Mouse (Mus musculus): ENCODE measurements around the gene Nr0b2. TPM values are rescaled to one million over a fixed set of nuclear protein-coding genes. Genes with fewer than 3 reads are reported as not detected.

Nr0b2 gene
- polyA plus RNA-seq, 1 experiment from 2014 or later: 0.13 TPM

DNA sequence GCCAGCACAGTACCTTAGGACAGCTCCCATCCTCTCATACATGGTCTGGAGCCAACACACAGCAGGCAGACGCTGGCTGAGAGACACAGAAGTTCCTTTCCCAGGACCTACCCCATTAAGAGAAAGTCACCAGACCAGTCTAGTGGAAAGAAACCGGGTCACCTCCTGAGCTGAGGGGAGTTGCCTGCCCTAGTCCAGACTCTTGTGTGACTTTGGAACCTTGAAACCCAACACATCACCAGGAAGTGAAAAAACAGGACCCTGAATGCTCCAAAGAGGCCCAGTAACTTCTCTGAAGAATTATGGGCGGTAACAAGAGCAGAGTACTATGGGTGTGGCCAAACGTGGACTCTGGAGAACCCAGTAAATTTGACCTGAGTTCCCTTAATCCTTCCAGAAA, 45.4 kb downstream of the Nr0b2 start:
- Histone ChIP-seq H3K4me2 (no peak overlapping the region), H3K27me3 (replicated peaks) (peaks cover 56% of the 10 kb centered on the region), H3K27ac (replicated peaks) (no peak overlapping the region), H3K9me3 (replicated peaks) (no peaks in the 10 kb centered on the region), H3K9ac (replicated peaks) (no peak overlapping the region), H3K36me3 (peaks cover 4% of the 10 kb centered on the region), H3K4me1 (peaks cover 19% of the 10 kb centered on the region), H3K4me3 (replicated peaks) (no peak overlapping the region)
- no peak for ATAC-seq (ENCODE audit: low FRiP score)
- 43% methylated on average over 4 of the region's 4 CpGs for WGBS

DNA sequence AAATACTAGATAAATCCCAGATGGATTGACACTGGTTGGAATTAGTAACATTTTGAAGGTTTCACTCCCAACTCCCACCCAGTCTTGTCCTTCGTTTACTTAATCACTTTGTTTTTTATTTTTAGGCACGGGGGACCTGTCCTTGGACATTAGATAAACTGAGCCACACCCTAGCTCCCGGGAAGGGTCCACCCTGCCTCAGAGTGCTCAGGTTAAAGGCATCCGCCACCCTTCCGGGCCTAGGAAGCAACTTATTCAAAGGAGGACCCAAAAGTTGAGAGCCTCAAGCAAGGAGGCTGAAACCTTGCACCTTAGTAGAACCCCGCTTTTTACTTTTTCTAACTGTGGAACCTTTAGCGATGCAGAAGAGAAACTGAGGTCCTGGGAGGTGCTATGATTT, 45.9 kb downstream of the Nr0b2 start:
- H3K27ac ChIP-seq (replicated peaks): no peak overlapping the region
- H3K4me1 ChIP-seq: peaks cover 19% of the 10 kb centered on the region
- peaks cover 9% of the 10 kb centered on the region for H3K36me3 ChIP-seq
- peak overlapping the region; percentile 71 for H3K4me2 ChIP-seq
- no peak for ATAC-seq (ENCODE audit: low FRiP score)
- no peaks in the 10 kb centered on the region for H3K9me3 ChIP-seq (replicated peaks)
- WGBS: 25% methylated on average over 7 of the region's 7 CpGs
- H3K4me3 ChIP-seq (replicated peaks): peak overlapping the region; percentile 43
- H3K27me3 ChIP-seq (replicated peaks): peaks cover 59% of the 10 kb centered on the region
- H3K9ac ChIP-seq (replicated peaks): peak overlapping the region; percentile 42; the same call in 1 of the 2 replicates

DNA sequence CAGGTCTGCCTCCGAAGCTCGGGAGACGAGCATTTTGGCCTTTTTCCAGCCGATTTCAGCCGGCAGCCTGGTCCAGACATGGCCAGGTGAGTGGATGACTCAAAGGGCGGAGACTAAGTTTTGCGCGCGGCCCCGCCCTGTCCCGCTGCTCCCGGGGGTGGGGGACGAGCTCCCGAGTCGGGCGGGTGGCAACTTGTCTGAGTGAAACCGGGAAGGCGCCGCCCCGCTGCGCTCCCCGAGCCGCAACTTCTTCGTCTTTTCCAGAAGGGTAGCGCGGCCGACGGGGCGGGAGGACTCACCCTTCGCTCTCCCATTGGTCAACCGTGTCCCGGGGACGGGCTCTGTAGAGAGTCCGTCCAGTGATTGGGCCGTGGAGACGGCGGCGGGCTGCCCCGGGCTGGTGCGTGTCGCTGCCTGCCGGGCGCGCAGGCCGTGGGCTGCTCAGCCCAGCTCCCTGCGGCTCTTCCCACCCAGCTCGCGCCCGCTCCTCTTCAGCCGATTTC, 46.4 kb downstream of the Nr0b2 start:
- Histone ChIP-seq H3K9me3 (replicated peaks) (no peaks in the 10 kb centered on the region), H3K36me3 (peaks cover 11% of the 10 kb centered on the region), H3K4me2 (peak overlapping the region; percentile 71), H3K27ac (replicated peaks) (no peak overlapping the region), H3K27me3 (replicated peaks) (peaks cover 59% of the 10 kb centered on the region), H3K4me3 (replicated peaks) (peak overlapping the region; percentile 43), H3K4me1 (peaks cover 19% of the 10 kb centered on the region), H3K9ac (replicated peaks) (peak overlapping the region; percentile 42; the same call in 1 of the 2 replicates)
- ATAC-seq (ENCODE audit: low FRiP score): peak; percentile 76
- 0% methylated on average over 49 of the region's 50 CpGs for WGBS

DNA sequence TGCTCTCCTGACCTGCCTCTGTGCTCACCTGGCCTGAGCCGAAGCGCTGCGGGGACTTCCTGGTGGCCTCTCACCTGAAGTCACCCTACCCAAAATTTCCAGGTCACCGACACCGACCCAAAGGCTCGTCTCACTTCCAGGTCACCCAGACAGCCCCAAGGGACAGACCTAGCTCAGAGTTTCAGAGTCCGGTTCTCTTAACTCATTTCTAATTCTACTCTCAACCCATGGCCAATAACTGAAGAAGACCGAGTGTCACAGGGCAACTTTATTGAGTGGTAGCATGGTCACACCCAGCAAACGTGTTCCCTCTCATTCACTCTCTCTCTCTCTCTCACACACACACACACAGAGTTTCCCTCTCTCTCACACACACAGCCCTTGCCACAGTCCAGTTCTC, 47.1 kb downstream of the Nr0b2 start:
- Histone ChIP-seq H3K27ac (replicated peaks) (no peak overlapping the region), H3K27me3 (replicated peaks) (peaks cover 59% of the 10 kb centered on the region), H3K4me2 (peak overlapping the region; percentile 71), H3K4me1 (peaks cover 19% of the 10 kb centered on the region), H3K9me3 (replicated peaks) (no peaks in the 10 kb centered on the region), H3K9ac (replicated peaks) (no peak overlapping the region), H3K36me3 (peaks cover 13% of the 10 kb centered on the region), H3K4me3 (replicated peaks) (peak overlapping the region; percentile 43)
- WGBS: 15% methylated on average over 9 of the region's 9 CpGs
- ATAC-seq (ENCODE audit: low FRiP score): no peak

DNA sequence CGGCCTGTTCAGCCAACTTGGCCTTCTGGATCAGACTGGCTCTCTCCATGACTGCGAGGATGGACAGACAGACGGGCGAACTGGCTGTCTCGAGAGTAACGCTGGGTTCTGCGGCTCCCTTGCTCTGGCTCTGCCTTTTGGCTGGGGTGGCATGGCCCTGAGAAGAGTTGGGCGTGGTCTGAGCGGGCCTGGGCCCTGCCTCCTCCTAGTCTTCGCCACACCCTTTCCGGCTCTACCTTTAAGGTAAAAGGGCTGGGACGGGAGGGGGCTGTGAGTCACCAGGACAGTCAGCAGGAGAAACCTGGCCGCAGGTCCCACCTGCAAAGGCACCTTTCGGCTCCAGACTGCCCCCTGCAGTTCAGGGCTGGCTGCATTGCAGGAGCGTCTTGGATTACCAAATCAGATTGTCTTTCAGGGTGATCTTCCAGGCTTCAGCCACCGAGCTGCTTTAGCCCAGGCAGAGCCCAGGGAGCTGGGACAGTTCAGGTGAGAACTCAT, 48.6 kb downstream of the Nr0b2 start, which contains the start of gene Sfn:
TSS of gene Sfn (minus strand) at position 448 of the 498 bp plus-strand sequence.
- Histone ChIP-seq H3K4me1 (peaks cover 19% of the 10 kb centered on the region), H3K4me2 (peak within 1 kb of the TSS; percentile 26), H3K36me3 (peaks cover 27% of the 10 kb centered on the region), H3K27me3 (replicated peaks) (peaks cover 59% of the 10 kb centered on the region), H3K9me3 (replicated peaks) (no peaks in the 10 kb centered on the region), H3K9ac (replicated peaks) (no peak within 1 kb of the TSS), H3K4me3 (replicated peaks) (peak within 1 kb of the TSS; percentile 14), H3K27ac (replicated peaks) (no peak within 1 kb of the TSS)
- under 1% methylated on average over 16 of the region's 16 CpGs for WGBS
- no peak for ATAC-seq (ENCODE audit: low FRiP score)

DNA sequence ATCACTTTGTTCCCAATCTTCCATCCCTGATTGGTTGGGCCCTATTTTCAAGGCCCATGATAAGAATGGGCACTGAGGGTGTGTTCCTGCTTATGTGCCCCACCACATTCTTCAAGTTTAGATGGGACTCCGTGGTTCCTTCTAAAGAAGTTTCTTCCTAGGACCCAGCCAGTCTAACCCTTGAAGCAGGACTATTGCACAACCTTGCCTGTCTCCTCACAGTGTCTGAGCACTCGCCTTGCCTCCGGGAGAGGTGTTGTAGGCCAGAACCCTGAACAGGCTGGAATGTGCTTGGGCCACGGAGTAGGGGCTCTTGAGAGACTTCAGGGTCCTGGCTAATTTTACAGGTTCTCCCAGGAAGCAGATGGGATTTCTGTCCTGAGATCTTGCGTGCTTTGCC, 49.9 kb downstream of the Nr0b2 start:
- H3K36me3 ChIP-seq: peaks cover 39% of the 10 kb centered on the region
- H3K4me1 ChIP-seq: peaks cover 19% of the 10 kb centered on the region
- no peak overlapping the region for H3K27ac ChIP-seq (replicated peaks)
- no peak overlapping the region for H3K9ac ChIP-seq (replicated peaks)
- no peak overlapping the region for H3K4me2 ChIP-seq
- no peak for ATAC-seq (ENCODE audit: low FRiP score)
- WGBS: 92% methylated on average over 5 of the region's 5 CpGs
- H3K9me3 ChIP-seq (replicated peaks): no peaks in the 10 kb centered on the region
- H3K27me3 ChIP-seq (replicated peaks): peaks cover 50% of the 10 kb centered on the region
- no peak overlapping the region for H3K4me3 ChIP-seq (replicated peaks)

DNA sequence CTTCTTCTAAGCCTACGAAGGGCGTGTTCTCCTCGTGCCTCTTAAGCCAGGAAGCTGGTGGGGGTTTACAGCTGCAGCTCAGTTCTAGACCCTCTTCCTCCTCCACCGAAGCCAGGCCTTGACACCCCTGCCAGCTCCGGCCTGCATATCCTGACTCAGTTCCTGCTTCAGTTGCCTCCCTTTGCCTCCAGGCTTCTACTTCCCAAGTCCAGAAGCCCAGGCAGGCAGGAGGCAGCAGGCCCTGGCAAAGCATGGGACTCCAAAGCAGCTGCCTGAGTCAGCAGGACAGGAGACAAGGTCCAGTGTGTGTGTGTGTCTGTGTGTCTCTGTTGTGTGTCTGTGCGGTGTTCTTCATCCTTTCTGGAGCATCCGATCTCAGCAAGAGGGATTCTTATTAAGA, 51.0 kb downstream of the Nr0b2 start:
- Histone ChIP-seq H3K4me3 (replicated peaks) (no peak overlapping the region), H3K4me2 (no peak overlapping the region), H3K9ac (replicated peaks) (no peak overlapping the region), H3K4me1 (peaks cover 18% of the 10 kb centered on the region), H3K9me3 (replicated peaks) (no peaks in the 10 kb centered on the region), H3K27me3 (replicated peaks) (peaks cover 39% of the 10 kb centered on the region), H3K27ac (replicated peaks) (no peak overlapping the region), H3K36me3 (peaks cover 46% of the 10 kb centered on the region)
- 92% methylated on average over 7 of the region's 7 CpGs for WGBS
- no peak for ATAC-seq (ENCODE audit: low FRiP score)

DNA sequence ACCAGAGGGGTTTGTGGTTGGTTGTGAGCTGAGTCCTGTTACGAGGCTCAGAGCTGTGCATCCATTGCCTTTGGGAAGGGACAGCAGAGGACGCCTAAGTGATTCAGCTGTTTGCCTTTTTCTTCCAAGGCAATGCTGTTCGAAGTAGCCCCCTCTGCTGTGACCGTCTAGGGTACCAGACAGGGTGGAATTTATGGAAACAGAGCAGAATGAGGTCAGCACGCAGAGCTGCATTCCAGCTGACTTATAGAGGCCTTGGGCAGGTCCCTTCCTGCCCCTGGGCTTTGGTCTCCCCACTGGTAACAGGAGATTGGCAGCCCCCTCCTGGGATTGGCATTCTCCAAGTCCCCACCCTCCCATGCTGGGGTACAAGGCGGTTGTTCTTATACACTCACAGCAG, 51.7 kb downstream of the Nr0b2 start:
- H3K36me3 ChIP-seq: peaks cover 46% of the 10 kb centered on the region
- ATAC-seq (ENCODE audit: low FRiP score): no peak
- H3K4me1 ChIP-seq: peaks cover 11% of the 10 kb centered on the region
- no peak overlapping the region for H3K4me3 ChIP-seq (replicated peaks)
- WGBS: 56% methylated on average over 6 of the region's 6 CpGs
- no peak overlapping the region for H3K9ac ChIP-seq (replicated peaks)
- H3K27ac ChIP-seq (replicated peaks): no peak overlapping the region
- H3K27me3 ChIP-seq (replicated peaks): peaks cover 32% of the 10 kb centered on the region
- no peak overlapping the region for H3K4me2 ChIP-seq
- H3K9me3 ChIP-seq (replicated peaks): no peaks in the 10 kb centered on the region

DNA sequence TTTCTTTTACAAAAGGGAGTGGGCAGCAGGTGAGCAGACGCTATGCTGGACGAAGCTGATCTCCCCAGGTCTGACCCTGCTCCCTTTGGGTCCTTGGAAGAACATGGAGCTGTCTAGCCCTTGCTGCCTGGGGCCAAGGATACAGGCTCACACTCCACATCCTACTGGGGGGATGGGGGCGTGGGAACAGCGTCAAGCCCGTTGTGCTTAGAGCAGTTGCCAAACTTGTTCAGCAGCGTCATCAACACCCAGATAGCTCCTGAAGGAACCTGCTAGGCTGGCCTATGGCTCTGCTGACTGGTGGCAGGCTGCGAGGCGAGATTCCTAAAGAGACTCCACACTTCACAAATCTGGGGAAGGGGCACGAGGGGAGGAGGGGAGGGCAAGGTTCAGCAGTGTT, 52.2 kb downstream of the Nr0b2 start:
- Histone ChIP-seq H3K4me1 (peaks cover 6% of the 10 kb centered on the region), H3K9me3 (replicated peaks) (no peaks in the 10 kb centered on the region), H3K27me3 (replicated peaks) (peaks cover 28% of the 10 kb centered on the region), H3K4me3 (replicated peaks) (no peak overlapping the region), H3K9ac (replicated peaks) (no peak overlapping the region), H3K27ac (replicated peaks) (no peak overlapping the region), H3K36me3 (peaks cover 47% of the 10 kb centered on the region), H3K4me2 (no peak overlapping the region)
- 62% methylated on average over 9 of the region's 9 CpGs for WGBS
- no peak for ATAC-seq (ENCODE audit: low FRiP score)

Small RNA genes lying within 50 kb of the gene (microRNA-seq; reads per million reads assigned to microRNA genes)
- not detected for gene Gm23158

Other genes starting within 250 kb of the Nr0b2 start
- 19.3 and 19.6 TPM in 2 replicates for gene Wdtc1, start 199.9 kb upstream of the Nr0b2 start, polyA plus RNA-seq (2015; fragmentation: Nextera tagmentation; extraction: Ambion mirVana)
- 8.4 and 9.9 TPM in 2 replicates for gene Slc9a1, start 183.7 kb upstream of the Nr0b2 start, polyA plus RNA-seq (2015; fragmentation: Nextera tagmentation; extraction: Ambion mirVana)
- 0.26 and 0.57 TPM in 2 replicates for gene Tent5b, start 73.2 kb upstream of the Nr0b2 start, polyA plus RNA-seq (2015; fragmentation: Nextera tagmentation; extraction: Ambion mirVana)
- gene Trnp1, start 54.8 kb upstream of the Nr0b2 start, polyA plus RNA-seq (2015; fragmentation: Nextera tagmentation; extraction: Ambion mirVana): 10.6 and 14.3 TPM in 2 replicates
- gene Kdf1, start 34.4 kb upstream of the Nr0b2 start, polyA plus RNA-seq (2015; fragmentation: Nextera tagmentation; extraction: Ambion mirVana): 0.27 and 7.0 TPM in 2 replicates
- gene Nudc, start 7.4 kb upstream of the Nr0b2 start, polyA plus RNA-seq (2015; fragmentation: Nextera tagmentation; extraction: Ambion mirVana): 269 and 290 TPM in 2 replicates
- gene Gpatch3, start 21.4 kb downstream of the Nr0b2 start, polyA plus RNA-seq (2015; fragmentation: Nextera tagmentation; extraction: Ambion mirVana): 5.8 TPM in 2 replicates
- 17.0 and 17.2 TPM in 2 replicates for gene Gpn2, start 31.0 kb downstream of the Nr0b2 start, polyA plus RNA-seq (2015; fragmentation: Nextera tagmentation; extraction: Ambion mirVana)
- gene Sfn, start 48.8 kb downstream of the Nr0b2 start, polyA plus RNA-seq (2015; fragmentation: Nextera tagmentation; extraction: Ambion mirVana): 1.7 and 32.5 TPM in 2 replicates
- gene Zdhhc18, start 96.8 kb downstream of the Nr0b2 start, polyA plus RNA-seq (2015; fragmentation: Nextera tagmentation; extraction: Ambion mirVana): 4.3 and 7.0 TPM in 2 replicates
- gene Pigv, start 119.3 kb downstream of the Nr0b2 start, polyA plus RNA-seq (2015; fragmentation: Nextera tagmentation; extraction: Ambion mirVana): 12.4 and 15.7 TPM in 2 replicates
- 26.9 and 28.7 TPM in 2 replicates for gene Arid1a, start 203.4 kb downstream of the Nr0b2 start, polyA plus RNA-seq (2015; fragmentation: Nextera tagmentation; extraction: Ambion mirVana)